Mouse (Mus musculus) hindbrain, embryonic 14.5 days (tissue): ENCODE measurements at regions not wholly inside any gene's neighbourhood (a gene's known extent, or its start where the extent isn't known, plus 50 kb on each side); places are given as distances from the start of the nearest gene placed in this dataset.

ENCODE experiments used
- ATAC-seq: fragments of 200-750 bp; cut with Nextera tagmentation; 2 replicates; pipeline ENCODE4 v1.8.0; 2017; ENCODE audit warnings: moderate number of reproducible peaks, mild to moderate bottlenecking, moderate TSS enrichment, moderate library complexity; ENCODE audit not compliant: low FRiP score
- DNase-seq: peaks from one replicate; pipeline ENCODE4 v3.0.0-alpha.2; 2015; ENCODE audit warnings: low spot score
- H3K27ac ChIP-seq: fragments of 300-500 bp; sonication (generic); 2 replicates; pipeline ENCODE4 v1.5.1; 2014; ENCODE audit warnings: mild to moderate bottlenecking, moderate library complexity
- H3K27me3 ChIP-seq: fragments of 300-500 bp; sonication (generic); 2 replicates; pipeline ENCODE4 v1.6.1; 2014; ENCODE audit warnings: mild to moderate bottlenecking, low read length, mixed read lengths; ENCODE audit not compliant: control insufficient read depth, insufficient read depth
- H3K36me3 ChIP-seq: fragments of 300-500 bp; sonication (generic); replicated peaks from 2 replicates; pipeline ENCODE4 v1.6.1; 2014; ENCODE audit not compliant: control insufficient read depth, insufficient read depth
- H3K4me1 ChIP-seq: fragments of 300-500 bp; sonication (generic); replicated peaks from 2 replicates; pipeline ENCODE4 v1.6.1; 2014; ENCODE audit warnings: antibody characterized with exemption, low read length, mixed read lengths; ENCODE audit not compliant: control insufficient read depth, insufficient read depth
- H3K4me2 ChIP-seq: fragments of 300-500 bp; sonication (generic); replicated peaks from 2 replicates; pipeline ENCODE4 v1.6.1; 2014; ENCODE audit warnings: mild to moderate bottlenecking, moderate library complexity
- H3K4me3 ChIP-seq: fragments of 300-500 bp; sonication (generic); replicated peaks from 2 replicates; pipeline ENCODE4 v1.5.1; 2014; ENCODE audit warnings: mild to moderate bottlenecking, low read length
- H3K9ac ChIP-seq: fragments of 300-500 bp; sonication (generic); 2 replicates; pipeline ENCODE4 v1.6.1; 2014
- H3K9me3 ChIP-seq: fragments of 300-500 bp; sonication (generic); 2 replicates; pipeline ENCODE4 v1.6.1; 2016; ENCODE audit warnings: low read length; ENCODE audit not compliant: control insufficient read depth
- WGBS: fragments of 180-500 bp; shearing (Covaris S2); extraction: QIAGEN DNeasy Blood & Tissue Kit; methylation state at CpG from one replicate; pipeline ENCODE4 v1.1.7; 2014; 5-methylcytosine and 5-hydroxymethylcytosine counted together

DNA sequence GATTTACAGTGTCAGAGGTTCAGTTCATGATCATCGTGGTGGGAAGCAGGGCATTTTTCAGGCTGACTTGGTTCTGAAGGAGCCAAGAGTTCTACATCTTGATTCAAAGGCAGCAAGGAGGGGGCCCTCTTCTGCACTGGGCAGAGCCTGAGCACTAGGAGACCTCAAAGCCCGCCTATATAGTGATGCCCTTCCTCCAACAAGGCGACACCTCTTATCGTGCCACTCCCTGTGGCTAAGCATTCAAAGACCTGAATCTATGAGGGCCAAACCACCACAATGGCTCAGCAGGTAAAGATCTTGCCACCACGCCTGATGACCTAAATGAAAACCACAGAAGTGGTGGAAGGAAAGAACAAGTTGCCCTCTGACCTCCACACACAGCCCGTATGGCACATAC is 242.5 kb downstream of the Ccser2 start:
- Histone ChIP-seq H3K4me1 (no peaks in the 10 kb centered on the region), H3K9me3 (no peaks in the 10 kb centered on the region), H3K9ac (no peak overlapping the region), H3K36me3 (no peaks in the 10 kb centered on the region), H3K4me3 (no peak overlapping the region), H3K4me2 (no peak overlapping the region), H3K27ac (no peak overlapping the region), H3K27me3 (no peaks in the 10 kb centered on the region)
- ATAC-seq (no peak), DNase-seq (no peak)
- WGBS, result 84% methylated on average over 6 of the region's 6 CpGs

GRCm38 (mm10) chr14:36715684-36716083 is 252.9 kb downstream of the Ccser2 start:
- Histone ChIP-seq H3K9ac (no peak overlapping the region), H3K4me3 (no peak overlapping the region), H3K4me2 (no peak overlapping the region), H3K27ac (no peak overlapping the region), H3K36me3 (no peaks in the 10 kb centered on the region), H3K9me3 (no peaks in the 10 kb centered on the region), H3K4me1 (no peaks in the 10 kb centered on the region), H3K27me3 (no peaks in the 10 kb centered on the region)
- DNase-seq, result no peak
- WGBS, result 82% methylated on average over 2 of the region's 2 CpGs
- no peak for ATAC-seq

DNA sequence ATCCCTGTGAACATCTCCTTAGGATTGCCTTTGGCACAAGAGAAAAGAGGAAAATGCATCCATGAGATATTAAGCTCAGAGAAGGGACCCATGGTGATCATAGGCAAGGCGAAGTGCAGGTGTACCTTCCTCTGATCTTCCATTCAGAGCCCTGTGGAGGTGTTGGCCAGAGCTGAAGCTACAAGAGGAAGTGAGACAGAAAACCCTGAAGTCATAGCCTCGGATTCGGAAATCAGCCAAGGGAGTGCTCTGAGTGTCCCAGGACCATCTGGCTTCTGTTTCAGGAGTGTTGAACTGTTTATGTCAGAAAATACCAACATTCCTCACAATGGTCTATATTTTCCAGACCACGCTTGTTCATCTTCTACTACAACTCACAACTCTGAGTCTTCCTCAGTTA is 271.6 kb downstream of the Ccser2 start:
- Histone ChIP-seq H3K9me3 (no peaks in the 10 kb centered on the region), H3K9ac (no peak overlapping the region), H3K36me3 (no peaks in the 10 kb centered on the region), H3K27me3 (no peaks in the 10 kb centered on the region), H3K4me3 (no peak overlapping the region), H3K4me2 (no peak overlapping the region), H3K27ac (no peak overlapping the region), H3K4me1 (no peaks in the 10 kb centered on the region)
- DNase-seq (no peak), ATAC-seq (no peak)
- 96% methylated on average over 4 of the region's 4 CpGs for WGBS

DNA sequence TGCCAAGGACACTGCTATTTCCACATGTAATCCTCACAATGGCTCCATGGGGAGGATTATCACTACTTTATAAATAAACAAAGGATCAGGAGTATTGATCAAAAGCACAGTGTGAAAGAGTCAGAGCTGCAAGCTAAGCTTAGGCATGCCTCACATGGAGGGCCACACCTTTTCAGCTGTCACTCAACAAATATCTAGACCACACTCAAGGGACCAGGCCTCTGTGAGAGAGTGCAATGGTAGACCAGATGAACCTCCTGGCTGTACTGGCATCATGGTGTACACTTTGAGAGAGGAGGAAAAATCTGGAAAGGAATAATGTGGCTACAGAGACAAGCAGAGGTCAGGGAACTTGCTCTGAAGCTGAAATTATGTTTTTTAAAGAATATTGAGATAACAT is 276.6 kb downstream of the Ccser2 start:
- no peak for ATAC-seq
- no peak overlapping the region for H3K27ac ChIP-seq
- H3K4me2 ChIP-seq, result no peak overlapping the region
- no peaks in the 10 kb centered on the region for H3K9me3 ChIP-seq
- DNase-seq, result no peak
- H3K9ac ChIP-seq, result no peak overlapping the region
- H3K4me1 ChIP-seq, result no peaks in the 10 kb centered on the region
- H3K36me3 ChIP-seq, result no peaks in the 10 kb centered on the region
- H3K4me3 ChIP-seq, result no peak overlapping the region
- no peaks in the 10 kb centered on the region for H3K27me3 ChIP-seq

DNA sequence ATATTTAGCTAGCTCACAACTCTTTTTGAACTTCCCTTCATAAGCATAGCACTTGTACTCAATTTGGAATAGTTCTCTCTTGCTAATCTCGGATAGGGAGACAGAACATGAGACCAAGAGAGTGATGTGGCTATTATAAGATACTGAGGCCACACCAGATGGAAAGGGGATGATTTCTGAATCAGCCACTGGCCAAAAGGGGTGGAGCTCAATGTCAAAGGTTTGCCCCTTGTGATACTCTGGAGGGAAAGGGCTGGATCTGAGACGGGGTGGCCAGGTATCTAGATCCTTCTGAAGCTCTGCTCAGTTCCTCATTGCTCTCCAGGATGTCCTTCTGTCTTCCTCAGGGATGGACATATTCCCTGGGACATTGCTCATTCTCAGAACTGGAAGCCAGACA is 277.6 kb downstream of the Ccser2 start:
- Histone ChIP-seq H3K27me3 (no peaks in the 10 kb centered on the region), H3K4me2 (no peak overlapping the region), H3K9ac (no peak overlapping the region), H3K27ac (no peak overlapping the region), H3K4me1 (no peaks in the 10 kb centered on the region), H3K36me3 (no peaks in the 10 kb centered on the region), H3K9me3 (no peaks in the 10 kb centered on the region), H3K4me3 (no peak overlapping the region)
- ATAC-seq, result no peak
- WGBS, result 89% methylated on average over 2 of the region's 2 CpGs
- DNase-seq, result no peak

GRCm38 (mm10) chr14:36658678-36659263 is 309.8 kb downstream of the Ccser2 start:
- Histone ChIP-seq H3K4me2 (no peak overlapping the region), H3K36me3 (no peaks in the 10 kb centered on the region), H3K4me1 (no peaks in the 10 kb centered on the region), H3K9ac (no peak overlapping the region), H3K27ac (no peak overlapping the region), H3K4me3 (no peak overlapping the region), H3K27me3 (no peaks in the 10 kb centered on the region), H3K9me3 (no peaks in the 10 kb centered on the region)
- no peak for DNase-seq
- ATAC-seq, result no peak
- 85% methylated on average over 1 of the region's 1 CpGs for WGBS

- 84% methylated on average over 3 of the region's 3 CpGs for WGBS
- H3K4me2 ChIP-seq, result no peak overlapping the region
- no peak overlapping the region for H3K4me3 ChIP-seq
- H3K27me3 ChIP-seq, result no peaks in the 10 kb centered on the region
- H3K9me3 ChIP-seq, result no peaks in the 10 kb centered on the region
- ATAC-seq (no peak), DNase-seq (no peak)
- no peak overlapping the region for H3K9ac ChIP-seq
- no peaks in the 10 kb centered on the region for H3K36me3 ChIP-seq
- H3K27ac ChIP-seq, result no peak overlapping the region
- H3K4me1 ChIP-seq, result 0 out of 2 replicates have a peak, but pooled peaks cover 6% of the 10 kb centered on the region
Observed at GRCm38 (mm10) chr14:36658193-36658592, 310.4 kb downstream of the Ccser2 start.

GRCm38 (mm10) chr14:36652982-36653557 is 315.5 kb downstream of the Ccser2 start:
- 4% methylated on average over 6 of the region's 6 CpGs for WGBS
- peak overlapping the region; percentile 16; the same call in 1 of the 2 replicates for H3K27ac ChIP-seq
- no peak overlapping the region for H3K4me3 ChIP-seq
- H3K9me3 ChIP-seq, result no peaks in the 10 kb centered on the region
- no peak overlapping the region for H3K4me2 ChIP-seq
- H3K9ac ChIP-seq, result no peak overlapping the region
- DNase-seq, result peak; percentile 77
- 0 out of 2 replicates have a peak, but pooled peaks cover 8% of the 10 kb centered on the region for H3K4me1 ChIP-seq
- ATAC-seq, result peak; percentile 94
- H3K27me3 ChIP-seq, result no peaks in the 10 kb centered on the region
- no peaks in the 10 kb centered on the region for H3K36me3 ChIP-seq

- ATAC-seq (no peak), DNase-seq (no peak)
- WGBS, result 70% methylated on average over 6 of the region's 6 CpGs
- Histone ChIP-seq H3K9ac (no peak overlapping the region), H3K36me3 (no peaks in the 10 kb centered on the region), H3K27me3 (no peaks in the 10 kb centered on the region), H3K9me3 (no peaks in the 10 kb centered on the region), H3K27ac (no peak overlapping the region), H3K4me3 (no peak overlapping the region), H3K4me1 (0 out of 2 replicates have a peak, but pooled peaks cover 8% of the 10 kb centered on the region), H3K4me2 (no peak overlapping the region)
Observed at GRCm38 (mm10) chr14:36651053-36651735, 317.4 kb downstream of the Ccser2 start.
